Mouse (Mus musculus) embryonic facial prominence, embryonic 11.5 days (tissue): ENCODE results near the gene Tyw3. TPM values are rescaled to one million over a fixed set of nuclear protein-coding genes. Genes with fewer than 3 reads are reported as not detected.

Experiments used
- ATAC-seq: fragments of 200-750 bp; cut with Nextera tagmentation; replicated peaks from 2 replicates; pipeline ENCODE4 v1.8.0; 2017; ENCODE audit warnings: low read depth; ENCODE audit not compliant: insufficient number of reproducible peaks, low FRiP score, low TSS enrichment
- DNase-seq: peaks from one replicate; pipeline ENCODE4 v3.0.0-alpha.2; 2015; ENCODE audit warnings: low spot score
- H3K27ac ChIP-seq: fragments of 300-500 bp; sonication (generic); replicated peaks from 2 replicates; pipeline ENCODE4 v1.5.1; 2014; ENCODE audit warnings: mild to moderate bottlenecking, low read depth, low read length, control low read depth
- H3K27me3 ChIP-seq: fragments of 300-500 bp; sonication (generic); 2 replicates; pipeline ENCODE4 v1.6.1; 2014; ENCODE audit warnings: mild to moderate bottlenecking, low read length, moderate library complexity, mixed read lengths; ENCODE audit not compliant: control insufficient read depth, insufficient read depth
- H3K36me3 ChIP-seq: fragments of 300-500 bp; sonication (generic); replicated peaks from 2 replicates; pipeline ENCODE4 v1.6.1; 2014; ENCODE audit warnings: low read depth, mild to moderate bottlenecking, low read length, moderate library complexity, mixed read lengths; ENCODE audit not compliant: control insufficient read depth, insufficient read depth
- H3K4me1 ChIP-seq: fragments of 300-500 bp; sonication (generic); 2 replicates; pipeline ENCODE4 v1.6.1; 2014; ENCODE audit warnings: low read length, mixed read lengths; ENCODE audit not compliant: control insufficient read depth, insufficient read depth
- H3K4me2 ChIP-seq: fragments of 300-500 bp; sonication (generic); 2 replicates; pipeline ENCODE4 v1.6.1; 2014; ENCODE audit warnings: low read depth, mild to moderate bottlenecking, control low read depth, low read length, moderate library complexity
- H3K4me3 ChIP-seq: fragments of 300-500 bp; sonication (generic); 2 replicates; pipeline ENCODE4 v1.5.1; 2014; ENCODE audit warnings: low read depth, low read length, control low read depth
- H3K9ac ChIP-seq: fragments of 300-500 bp; sonication (generic); replicated peaks from 2 replicates; pipeline ENCODE4 v1.6.1; 2014; ENCODE audit warnings: mild to moderate bottlenecking, control low read depth, low read length
- H3K9me3 ChIP-seq: fragments of 300-500 bp; sonication (generic); replicated peaks from 2 replicates; pipeline ENCODE4 v1.6.1; 2016; ENCODE audit warnings: mild to moderate bottlenecking, low read length, inconsistent platforms, mixed read lengths; ENCODE audit not compliant: control insufficient read depth
- WGBS: fragments of 180-500 bp; shearing (Covaris S2); extraction: QIAGEN DNeasy Blood & Tissue Kit; methylation state at CpG from one replicate; pipeline ENCODE4 v1.1.7; 2014; 5-methylcytosine and 5-hydroxymethylcytosine counted together
- polyA plus RNA-seq: library from polyadenylated mRNA; unstranded; fragments of >200 nt; fragmentation: Nextera tagmentation; extraction: Ambion mirVana; gene quantifications from 2 replicates; pipeline ENCODE4 v1.2.1, GENCODE M21; 2014

The Tyw3 gene
- polyA plus RNA-seq, 1 experiment from 2014 or later: 23.4 TPM

GRCm38 (mm10) chr3:154590971-154591370 lies 5.9 kb downstream of the Tyw3 start:
- WGBS: 90% methylated on average over 5 of the region's 5 CpGs
- no peak overlapping the region for H3K9ac ChIP-seq
- ATAC-seq: no peak

GRCm38 (mm10) chr3:154584351-154584750 lies 12.6 kb downstream of the Tyw3 start:
- Histone ChIP-seq H3K27me3 (no peaks in the 10 kb centered on the region), H3K4me3 (no peak overlapping the region), H3K9ac (no peak overlapping the region), H3K27ac (no peak overlapping the region), H3K36me3 (no peaks in the 10 kb centered on the region; the same call in 1 of the 2 replicates), H3K4me2 (no peak overlapping the region), H3K9me3 (no peaks in the 10 kb centered on the region), H3K4me1 (no peaks in the 10 kb centered on the region)
- DNase-seq (no peak), ATAC-seq (no peak)
- 91% methylated on average over 8 of the region's 8 CpGs for WGBS

More at GRCm38 (mm10) chr3:154590971-154591370, 5.9 kb downstream of the Tyw3 start:
- Histone ChIP-seq H3K4me2 (no peak overlapping the region), H3K4me1 (no peaks in the 10 kb centered on the region), H3K4me3 (no peak overlapping the region), H3K27me3 (no peaks in the 10 kb centered on the region), H3K36me3 (peaks cover 9% of the 10 kb centered on the region), H3K27ac (no peak overlapping the region), H3K9me3 (no peaks in the 10 kb centered on the region)
- no peak for DNase-seq

- Histone ChIP-seq H3K27me3 (no peaks in the 10 kb centered on the region), H3K36me3 (no peaks in the 10 kb centered on the region), H3K4me1 (no peaks in the 10 kb centered on the region), H3K27ac (no peak overlapping the region), H3K4me3 (no peak overlapping the region), H3K4me2 (no peak overlapping the region), H3K9ac (no peak overlapping the region), H3K9me3 (no peaks in the 10 kb centered on the region)
- DNase-seq (no peak), ATAC-seq (no peak)
- WGBS: 98% methylated on average over 7 of the region's 8 CpGs
Observed at GRCm38 (mm10) chr3:154577895-154578294, 19.0 kb downstream of the Tyw3 start.

GRCm38 (mm10) chr3:154573666-154574065 lies 23.2 kb downstream of the Tyw3 start:
- Histone ChIP-seq H3K9me3 (no peaks in the 10 kb centered on the region), H3K9ac (no peak overlapping the region), H3K36me3 (no peaks in the 10 kb centered on the region), H3K4me3 (no peak overlapping the region), H3K27ac (no peak overlapping the region), H3K4me1 (0 out of 2 replicates have a peak, but pooled peaks cover 4% of the 10 kb centered on the region), H3K4me2 (no peak overlapping the region), H3K27me3 (peaks cover 4% of the 10 kb centered on the region; the same call in 1 of the 2 replicates)
- no peak for DNase-seq
- ATAC-seq: no peak
- WGBS: 65% methylated on average over 6 of the region's 6 CpGs

- Histone ChIP-seq H3K4me2 (no peak overlapping the region), H3K4me3 (no peak overlapping the region), H3K9ac (no peak overlapping the region), H3K9me3 (no peaks in the 10 kb centered on the region), H3K4me1 (0 out of 2 replicates have a peak, but pooled peaks cover 4% of the 10 kb centered on the region), H3K36me3 (no peaks in the 10 kb centered on the region), H3K27me3 (peaks cover 4% of the 10 kb centered on the region; the same call in 1 of the 2 replicates), H3K27ac (no peak overlapping the region)
- ATAC-seq (peak; percentile 73; the same call in 1 of the 2 replicates), DNase-seq (peak; percentile 92)
- WGBS: 13% methylated on average over 12 of the region's 12 CpGs
Observed at GRCm38 (mm10) chr3:154572341-154572972, 24.4 kb downstream of the Tyw3 start.

- peak overlapping the region; percentile 30; the same call in 1 of the 2 replicates for H3K27ac ChIP-seq
- H3K36me3 ChIP-seq: no peaks in the 10 kb centered on the region
- WGBS: 3% methylated on average over 12 of the region's 12 CpGs
- 0 out of 2 replicates have a peak, but pooled peaks cover 4% of the 10 kb centered on the region for H3K4me1 ChIP-seq
- DNase-seq: no peak
- no peak overlapping the region; the same call in 1 of the 2 replicates for H3K9ac ChIP-seq
- H3K27me3 ChIP-seq: peaks cover 4% of the 10 kb centered on the region; the same call in 1 of the 2 replicates
- no peaks in the 10 kb centered on the region for H3K9me3 ChIP-seq
- no peak for ATAC-seq
- peak overlapping the region; percentile 32 for H3K4me2 ChIP-seq
- H3K4me3 ChIP-seq: 0 out of 2 replicates have a peak overlapping the region, but pooled peaks have one; percentile 2
Observed at GRCm38 (mm10) chr3:154570786-154571185, 26.1 kb downstream of the Tyw3 start.

GRCm38 (mm10) chr3:154570029-154570575 lies 26.8 kb downstream of the Tyw3 start:
- WGBS: 42% methylated on average over 14 of the region's 14 CpGs
- no peak for DNase-seq
- ATAC-seq: no peak
- no peak overlapping the region for H3K4me3 ChIP-seq
- no peaks in the 10 kb centered on the region for H3K36me3 ChIP-seq
- no peaks in the 10 kb centered on the region for H3K9me3 ChIP-seq
- 0 out of 2 replicates have a peak, but pooled peaks cover 4% of the 10 kb centered on the region for H3K4me1 ChIP-seq
- no peak overlapping the region for H3K4me2 ChIP-seq
- H3K9ac ChIP-seq: no peak overlapping the region
- no peak overlapping the region for H3K27ac ChIP-seq
- H3K27me3 ChIP-seq: peaks cover 4% of the 10 kb centered on the region; the same call in 1 of the 2 replicates

- no peaks in the 10 kb centered on the region for H3K9me3 ChIP-seq
- ATAC-seq: no peak
- WGBS: 59% methylated on average over 3 of the region's 3 CpGs
- H3K4me3 ChIP-seq: no peak overlapping the region
- H3K27me3 ChIP-seq: peaks cover 4% of the 10 kb centered on the region; the same call in 1 of the 2 replicates
- H3K9ac ChIP-seq: no peak overlapping the region
- H3K36me3 ChIP-seq: no peaks in the 10 kb centered on the region
- no peaks in the 10 kb centered on the region for H3K4me1 ChIP-seq
- no peak overlapping the region for H3K4me2 ChIP-seq
- DNase-seq: no peak
- no peak overlapping the region for H3K27ac ChIP-seq
Observed at GRCm38 (mm10) chr3:154565437-154565836, 31.5 kb downstream of the Tyw3 start.
